Mouse (Mus musculus): ENCODE measurements around the gene Palb2.

DNA sequence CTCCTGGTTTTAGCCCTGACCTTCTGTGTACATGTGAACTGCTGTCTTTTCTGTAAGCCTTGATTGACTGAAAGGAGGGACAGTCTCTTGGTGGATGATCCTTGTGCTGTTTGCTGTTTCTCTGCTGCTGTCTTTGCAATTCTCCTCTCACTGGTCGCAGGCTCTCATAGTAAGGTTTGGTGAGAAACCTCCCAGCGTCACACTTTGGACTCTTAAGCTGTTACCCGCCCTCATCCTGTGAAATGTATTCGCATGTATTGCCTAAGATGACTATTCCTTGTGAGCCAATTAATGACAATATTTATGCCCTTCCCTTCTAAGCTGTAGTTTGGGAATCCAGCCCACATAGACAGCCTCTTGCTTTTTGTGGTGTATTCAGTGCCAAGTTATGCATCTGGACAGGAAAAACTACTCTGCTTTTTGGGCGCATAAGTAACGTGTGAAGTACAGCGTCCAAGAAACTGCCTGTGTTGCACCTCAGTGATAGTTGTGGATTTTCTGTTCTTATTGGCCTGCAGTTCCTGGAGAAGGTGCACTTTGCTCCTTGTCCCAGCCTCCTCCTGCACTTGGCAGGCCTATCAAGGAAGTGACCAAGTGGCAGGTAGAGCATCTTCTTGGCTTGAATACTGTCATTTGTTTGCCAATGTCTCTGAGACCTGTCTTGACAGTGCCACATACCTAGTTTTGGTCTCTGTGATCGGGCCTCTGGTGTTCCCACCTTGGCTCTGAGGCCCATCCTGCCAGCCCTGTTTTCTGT, 52.8 kb downstream of the Palb2 start:
- TF ChIP-seq CTCF (conservative IDR thresholded peaks at IDR 0.05 in 1 of 2, IDR thresholded peaks at IDR 0.05 in 1 of 2; ENCODE audit: low read depth in 2 of 2, low read length in 2 of 2) (no peak), TCF12 (IDR thresholded peaks at IDR 0.05; ENCODE audit: low read depth, low read length) (no peak), POLR2A (IDR thresholded peaks at IDR 0.05; ENCODE audit: low read depth, low read length) (no peak), MAZ (IDR thresholded peaks at IDR 0.05; ENCODE audit: low read depth, low read length) (no peak), ZNF384 (IDR thresholded peaks at IDR 0.05; ENCODE audit: low read depth, low read length) (no peak), NELFE (IDR thresholded peaks at IDR 0.05; ENCODE audit: low read depth, low read length) (no peak), JUN (IDR thresholded peaks at IDR 0.05; ENCODE audit: insufficient read depth, low read depth, low read length) (no peak), E2F4 (IDR thresholded peaks at IDR 0.05; ENCODE audit: insufficient replicate concordance, low read depth, low read length) (no peak)

All from CH12.LX (cell line).